Mouse (Mus musculus) ES-Bruce4 (cell line): ENCODE data around the gene 1700020D05Rik.

Source experiments
- CTCF ChIP-seq: IDR thresholded peaks from one replicate; pipeline ENCODE4 v1.8.1; 2011; ENCODE audit warnings: low read depth, low read length
- POLR2A ChIP-seq: IDR thresholded peaks from one replicate; pipeline ENCODE4 v1.8.1; 2011; ENCODE audit warnings: low read length; ENCODE audit not compliant: insufficient read depth

GRCm38 (mm10) chr19:5483386-5484359, 19.9 kb downstream of the 1700020D05Rik start:
- TF ChIP-seq POLR2A (no peak), CTCF (no peak)
